ENCODE assay signal across 11 mouse cellular contexts in genomic region chr7:39549336-39549735, GRCm38 (mm10). TPM values are rescaled to one million over a fixed set of nuclear protein-coding genes. Genes with fewer than 3 reads are reported as not detected.
DNase-seq lines count a peak whose midpoint lies in the region; ATAC-seq and TF ChIP-seq lines count a peak whose summit lies in the region.
"Had no signal": no experiment of that assay in that cellular context is flagged by ENCODE, and none has a peak within 500 bp of the region (broad histone marks: within the 10 kb centered on the region; RNA-seq: fewer than 3 reads in every experiment).

No protein-coding gene starts in this region.

- peaks cover 14% of the 10 kb centered on the region for H3K4me1 ChIP-seq in forebrain, embryonic 12.5 days

- no peak for TF ChIP-seq CTCF in brain, embryonic 14.5 days (IDR thresholded peaks at IDR 0.05; ENCODE audit: borderline replicate concordance, extremely low read depth, insufficient read depth, insufficient read length)

- H3K27ac ChIP-seq in forebrain, embryonic 12.5 days: no peak overlapping the region
- H3K27ac ChIP-seq: limb, embryonic 13.5 days had no signal

- DNase-seq in gastrocnemius, postnatal 14 days: peak; percentile 32
- DNase-seq in gastrocnemius, postnatal 25 days: no peak
- DNase-seq in ovary, postnatal 36 days (ENCODE audit: low spot score): peak; percentile 13
- no peak for DNase-seq in ovary, postnatal 10 days (ENCODE audit: low spot score)
- DNase-seq in brain, embryonic 14.5 days (ENCODE audit: low read depth): peak; percentile 60
- peak; percentile 77 for DNase-seq in lung, postnatal 14 days
- DNase-seq: thymus, postnatal 4 days had no signal

- TF ChIP-seq POLR2A in brain, embryonic 14.5 days (IDR thresholded peaks at IDR 0.05; ENCODE audit: borderline replicate concordance, extremely low read depth, insufficient read depth, insufficient read length, poor library complexity, severe bottlenecking): no peak

- no peak for ATAC-seq in activated CD4-positive, CD25-positive, alpha-beta regulatory T cell, adult 4 months
- no peak for ATAC-seq in forebrain, embryonic 12.5 days (ENCODE audit: low FRiP score)
- ATAC-seq: intestine, embryonic 16.5 days had no signal

- H3K9me3 ChIP-seq in forebrain, embryonic 12.5 days: no peaks in the 10 kb centered on the region
- H3K9me3 ChIP-seq: limb, embryonic 13.5 days had no signal

- H3K27me3 ChIP-seq in forebrain, embryonic 12.5 days: no peaks in the 10 kb centered on the region
- H3K27me3 ChIP-seq: limb, embryonic 13.5 days had no signal

- 85% methylated on average over 2 of the region's 2 CpGs for WGBS in forebrain, embryonic 12.5 days

- intact Hi-C loops in gastrocnemius, postnatal 14 days (cut with DNase I; ENCODE audit: low total_unique reads): no loop called here

- H3K4me2 ChIP-seq in forebrain, embryonic 12.5 days: no peak overlapping the region
- H3K4me2 ChIP-seq: limb, embryonic 13.5 days had no signal

- no peaks in the 10 kb centered on the region for H3K36me3 ChIP-seq in forebrain, embryonic 12.5 days (replicated peaks)
- H3K36me3 ChIP-seq: limb, embryonic 13.5 days had no signal

- no peak overlapping the region for H3K4me3 ChIP-seq in forebrain, embryonic 12.5 days (replicated peaks)
- H3K4me3 ChIP-seq: limb, embryonic 13.5 days had no signal

- H3K9ac ChIP-seq in forebrain, embryonic 12.5 days: no peak overlapping the region
- H3K9ac ChIP-seq: limb, embryonic 13.5 days had no signal

RNA-seq across cellular contexts. Expression of gene Zfp619, which starts 31.8 kb away (rescaled TPM):
- total RNA-seq in gastrocnemius, postnatal 14 days (2021): 1 to 10 TPM in 1 of 2 experiments, under 1 TPM in 1; 1.00 to 1.1 TPM
- 1 to 10 TPM in 1 of 2 experiments, under 1 TPM in 1; 0.75 to 1.2 TPM for total RNA-seq in gastrocnemius, postnatal 25 days (2021)
- polyA plus RNA-seq in brain, embryonic 14.5 days (2012; rRNA removed): 3.9 and 4.5 TPM in 2 replicates
- polyA plus RNA-seq in activated CD4-positive, CD25-positive, alpha-beta regulatory T cell, adult 4 months (2017; shearing (Covaris generic)): 1 to 10 TPM in 1 of 2 experiments, under 1 TPM in 1; 0.70 to 1.0 TPM
- polyA plus RNA-seq in forebrain, embryonic 12.5 days (2016; fragmentation: Nextera tagmentation; extraction: Ambion mirVana): 4.4 and 4.6 TPM in 2 replicates

Comparison
In these comparisons a context has a peak if more than half of its experiments do, and no peak if none do; other contexts are left out.
1. DNase-seq: peak in gastrocnemius, postnatal 14 days (single experiment), ovary, postnatal 36 days (single experiment), brain, embryonic 14.5 days (single experiment) and lung, postnatal 14 days (single experiment); none in gastrocnemius, postnatal 25 days (single experiment) and ovary, postnatal 10 days (single experiment).